Mouse (Mus musculus) limb, embryonic 15.5 days (tissue): Measurements from ENCODE around the gene Dnajb7. TPM values are rescaled to one million over a fixed set of nuclear protein-coding genes. Genes with fewer than 3 reads are reported as not detected.

Source experiments
- ATAC-seq: fragments of 200-750 bp; cut with Nextera tagmentation; 2 replicates; pipeline ENCODE4 v1.8.0; 2017; ENCODE audit warnings: low read depth, moderate TSS enrichment; ENCODE audit not compliant: insufficient number of reproducible peaks, low FRiP score, low TSS enrichment
- H3K27ac ChIP-seq: fragments of 300-500 bp; sonication (generic); 2 replicates; pipeline ENCODE4 v1.5.1; 2015; ENCODE audit warnings: moderate library complexity, mild to moderate bottlenecking, inconsistent platforms
- H3K27me3 ChIP-seq: fragments of 300-500 bp; sonication (generic); 2 replicates; pipeline ENCODE4 v1.6.1; 2015; ENCODE audit warnings: inconsistent platforms
- H3K36me3 ChIP-seq: fragments of 300-500 bp; sonication (generic); 2 replicates; pipeline ENCODE4 v1.6.1; 2015; ENCODE audit warnings: inconsistent platforms
- H3K4me1 ChIP-seq: fragments of 300-500 bp; sonication (generic); 2 replicates; pipeline ENCODE4 v1.6.1; 2015; ENCODE audit warnings: inconsistent platforms
- H3K4me2 ChIP-seq: fragments of 300-500 bp; sonication (generic); 2 replicates; pipeline ENCODE4 v1.6.1; 2015; ENCODE audit warnings: mild to moderate bottlenecking, inconsistent platforms
- H3K4me3 ChIP-seq: fragments of 300-500 bp; sonication (generic); 2 replicates; pipeline ENCODE4 v1.5.1; 2015; ENCODE audit warnings: mild to moderate bottlenecking, inconsistent platforms
- H3K9ac ChIP-seq: fragments of 300-500 bp; sonication (generic); 2 replicates; pipeline ENCODE4 v1.6.1; 2015; ENCODE audit warnings: inconsistent platforms
- H3K9me3 ChIP-seq: fragments of 300-500 bp; sonication (generic); 2 replicates; pipeline ENCODE4 v1.6.1; 2016; ENCODE audit warnings: inconsistent platforms
- WGBS: fragments of 180-500 bp; shearing (Covaris S2); methylation state at CpG from one replicate; pipeline ENCODE4 v1.1.7; 2015; 5-methylcytosine and 5-hydroxymethylcytosine counted together
- polyA plus RNA-seq: library from polyadenylated mRNA; unstranded; fragments of >200 nt; fragmentation: Nextera tagmentation; extraction: Ambion mirVana; gene quantifications from 2 replicates; pipeline ENCODE4 v1.2.1, GENCODE M21; 2015

Dnajb7 gene
- polyA plus RNA-seq, 1 experiment from 2014 or later, result 1.7 TPM

DNA sequence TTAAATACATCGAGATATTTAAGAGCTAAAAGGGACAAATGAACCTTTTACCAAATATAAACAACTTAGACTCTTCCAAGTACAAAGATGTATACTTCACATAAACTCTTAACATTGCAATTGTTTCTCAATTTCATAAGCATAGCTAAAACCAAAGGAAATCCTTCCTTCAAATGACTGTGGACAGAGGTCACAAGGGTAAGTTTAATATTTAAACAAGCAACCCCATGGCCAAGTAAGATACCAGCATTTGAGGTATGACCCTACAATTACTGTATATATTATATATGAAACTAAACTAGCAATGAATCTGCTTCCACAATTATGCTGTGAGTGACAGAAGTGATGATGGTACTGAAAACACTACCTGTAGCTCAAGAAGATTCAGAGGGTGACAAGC lies 43.8 kb downstream of the Dnajb7 start:
- H3K36me3 ChIP-seq, result peaks cover 54% of the 10 kb centered on the region
- H3K4me1 ChIP-seq, result peaks cover 18% of the 10 kb centered on the region
- ATAC-seq, result no peak
- WGBS, result 85% methylated on average over 1 of the region's 1 CpGs
- H3K9ac ChIP-seq, result no peak overlapping the region
- H3K4me2 ChIP-seq, result no peak overlapping the region
- H3K27ac ChIP-seq, result no peak overlapping the region
- no peak overlapping the region for H3K4me3 ChIP-seq
- H3K27me3 ChIP-seq, result no peaks in the 10 kb centered on the region
- no peaks in the 10 kb centered on the region for H3K9me3 ChIP-seq

DNA sequence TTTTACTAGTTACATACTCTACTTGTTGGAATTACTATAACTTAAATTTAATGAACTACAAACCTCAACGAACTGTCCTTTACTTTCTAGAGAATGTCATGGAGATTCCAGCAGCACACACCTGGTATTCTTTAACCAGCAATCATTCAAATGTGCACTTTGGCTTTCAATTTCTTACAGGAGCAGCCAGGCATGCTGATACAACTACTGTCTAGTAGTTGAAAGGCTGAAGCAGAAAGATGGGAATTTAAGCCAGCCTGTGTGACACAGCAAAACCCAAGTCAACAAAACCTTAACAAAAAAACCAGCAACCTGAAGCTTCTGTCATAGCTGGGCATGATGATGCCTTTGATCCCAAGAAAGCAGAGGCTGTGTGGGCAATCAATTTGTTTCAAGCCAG lies 45.6 kb downstream of the Dnajb7 start:
- Histone ChIP-seq H3K9ac (no peak overlapping the region), H3K4me2 (no peak overlapping the region), H3K27me3 (no peaks in the 10 kb centered on the region), H3K4me3 (no peak overlapping the region), H3K9me3 (no peaks in the 10 kb centered on the region), H3K4me1 (peaks cover 22% of the 10 kb centered on the region), H3K27ac (no peak overlapping the region), H3K36me3 (peaks cover 40% of the 10 kb centered on the region)
- no peak for ATAC-seq
- 43% methylated on average over 1 of the region's 1 CpGs for WGBS

DNA sequence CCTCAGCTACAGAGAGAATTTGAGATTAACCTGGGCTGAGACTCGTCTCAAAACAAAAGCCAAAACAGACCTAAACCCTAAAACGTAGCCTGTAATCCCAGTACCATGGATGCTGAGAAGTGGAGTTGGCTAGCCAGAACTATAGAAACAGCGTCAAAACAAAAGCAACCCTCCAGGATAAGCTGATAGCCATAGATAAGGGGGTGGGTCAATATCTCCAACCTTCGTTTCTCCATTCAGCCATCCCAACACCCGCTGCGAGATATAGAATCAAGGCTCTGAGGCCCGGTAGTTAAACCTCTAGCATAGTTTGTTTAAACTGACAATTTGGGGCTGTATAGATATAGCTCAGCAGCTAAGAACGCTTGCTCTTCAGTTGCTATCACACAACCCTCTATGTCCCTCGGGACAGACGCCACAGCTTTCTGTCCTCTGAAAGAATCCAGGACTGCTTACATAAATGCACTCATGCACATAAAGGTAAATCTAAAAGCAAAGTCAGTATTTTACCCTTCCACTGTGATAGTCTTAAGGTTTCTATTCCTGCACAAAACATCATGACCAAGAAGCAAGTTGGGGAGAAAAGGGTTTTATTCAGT lies 46.6 kb downstream of the Dnajb7 start:
- H3K4me2 ChIP-seq, result peak overlapping the region; percentile 70
- 37% methylated on average over 10 of the region's 10 CpGs for WGBS
- peaks cover 30% of the 10 kb centered on the region for H3K36me3 ChIP-seq
- H3K27me3 ChIP-seq, result no peaks in the 10 kb centered on the region
- peaks cover 22% of the 10 kb centered on the region for H3K4me1 ChIP-seq
- H3K9me3 ChIP-seq, result no peaks in the 10 kb centered on the region
- ATAC-seq, result no peak
- H3K27ac ChIP-seq, result peak overlapping the region; percentile 88
- H3K9ac ChIP-seq, result no peak overlapping the region
- H3K4me3 ChIP-seq, result peak overlapping the region; percentile 70; the same call in 1 of the 2 replicates

DNA sequence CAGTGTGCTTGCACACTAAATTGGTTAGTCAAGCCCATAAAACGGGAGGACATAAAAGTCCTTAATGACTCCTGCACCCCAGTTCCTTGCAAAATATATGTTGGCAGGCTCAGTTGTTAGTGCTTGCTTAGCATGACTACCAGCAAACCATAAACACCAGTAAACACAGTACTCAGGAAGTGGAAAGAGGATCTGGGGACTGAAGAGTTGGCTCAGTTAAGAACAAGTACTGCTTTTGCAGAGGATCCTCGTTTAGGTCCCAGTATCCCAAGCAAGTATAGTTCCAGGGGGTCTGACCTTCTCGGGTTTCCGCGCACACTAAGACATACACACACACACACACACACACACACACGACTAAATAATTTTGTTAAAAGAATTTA lies 47.1 kb downstream of the Dnajb7 start:
- peaks cover 25% of the 10 kb centered on the region for H3K36me3 ChIP-seq
- H3K4me2 ChIP-seq, result peak overlapping the region; percentile 70
- no peak overlapping the region for H3K9ac ChIP-seq
- H3K4me1 ChIP-seq, result peaks cover 22% of the 10 kb centered on the region
- ATAC-seq, result peak; percentile 56; the same call in 1 of the 2 replicates
- H3K4me3 ChIP-seq, result peak overlapping the region; percentile 70
- 25% methylated on average over 6 of the region's 6 CpGs for WGBS
- no peaks in the 10 kb centered on the region for H3K27me3 ChIP-seq
- H3K27ac ChIP-seq, result peak overlapping the region; percentile 88
- no peaks in the 10 kb centered on the region for H3K9me3 ChIP-seq

DNA sequence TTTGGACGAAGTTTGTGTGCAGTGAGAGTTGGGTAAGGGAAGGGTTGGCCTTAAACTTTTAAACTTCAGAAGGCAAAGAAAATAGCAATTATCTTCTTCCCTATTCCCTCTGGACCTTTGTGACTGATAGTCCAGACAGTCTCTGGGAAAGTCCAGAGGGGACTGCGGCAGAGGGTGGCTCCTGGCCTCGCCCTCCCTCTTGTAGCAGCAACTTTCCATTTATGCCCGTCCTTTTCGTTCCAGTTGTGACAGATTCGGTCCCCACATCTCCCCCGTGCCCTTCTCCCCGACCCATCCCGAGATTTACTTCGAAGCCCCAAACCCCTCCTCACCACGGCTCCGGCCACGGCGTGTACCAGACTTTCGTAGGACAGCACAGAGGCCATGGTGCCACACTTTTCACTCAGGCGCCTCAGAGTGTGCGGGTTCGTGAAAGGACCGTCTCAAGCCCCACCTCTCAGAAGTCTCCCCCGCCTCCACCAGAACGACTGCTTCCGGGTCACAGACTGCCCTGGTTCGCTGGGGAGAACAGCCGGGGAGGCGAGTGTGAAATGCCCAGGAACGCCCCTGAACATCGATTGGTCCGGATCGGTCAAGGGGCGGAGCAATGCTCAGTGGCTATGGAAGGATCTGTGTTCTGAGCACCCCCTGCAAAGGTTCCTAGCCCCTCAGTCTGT lies 47.6 kb downstream of the Dnajb7 start, which contains the start of gene Slc25a17:
Gene Slc25a17, minus strand, starts transcription at position 468 of the 677 bp plus-strand sequence.
- Histone ChIP-seq H3K27me3 (no peaks in the 10 kb centered on the region), H3K4me2 (peak within 1 kb of the TSS; percentile 70), H3K36me3 (peaks cover 19% of the 10 kb centered on the region), H3K9ac (peak within 1 kb of the TSS; percentile 75), H3K4me1 (peaks cover 22% of the 10 kb centered on the region), H3K27ac (peak within 1 kb of the TSS; percentile 88), H3K9me3 (no peaks in the 10 kb centered on the region), H3K4me3 (peak within 1 kb of the TSS; percentile 70)
- peak; percentile 99 for ATAC-seq
- WGBS, result under 1% methylated on average over 30 of the region's 30 CpGs

DNA sequence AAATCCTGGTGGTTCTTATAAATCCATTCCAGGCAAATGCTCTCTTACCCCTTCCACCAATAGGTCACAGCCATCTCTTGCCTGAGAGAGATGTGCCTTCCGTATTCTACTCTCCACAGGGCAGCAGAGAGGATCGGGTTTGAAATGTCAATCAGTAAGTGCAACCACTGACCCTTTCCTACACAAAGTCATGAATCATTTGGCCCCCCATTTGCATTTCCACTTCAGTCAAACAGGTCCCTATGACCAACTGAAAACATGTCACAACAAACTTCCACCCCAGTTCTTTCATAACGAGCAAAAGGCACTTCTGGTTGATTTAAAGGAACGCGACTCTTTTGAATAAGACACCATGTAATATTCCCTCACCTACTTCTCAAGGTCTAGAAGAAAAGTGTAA lies 48.7 kb downstream of the Dnajb7 start:
- Histone ChIP-seq H3K9me3 (no peaks in the 10 kb centered on the region), H3K27ac (no peak overlapping the region), H3K36me3 (peaks cover 11% of the 10 kb centered on the region; the same call in 1 of the 2 replicates), H3K9ac (no peak overlapping the region), H3K27me3 (no peaks in the 10 kb centered on the region), H3K4me2 (peak overlapping the region; percentile 70; the same call in 1 of the 2 replicates), H3K4me3 (peak overlapping the region; percentile 70; the same call in 1 of the 2 replicates), H3K4me1 (peaks cover 22% of the 10 kb centered on the region)
- ATAC-seq, result no peak
- WGBS, result 77% methylated on average over 5 of the region's 5 CpGs

DNA sequence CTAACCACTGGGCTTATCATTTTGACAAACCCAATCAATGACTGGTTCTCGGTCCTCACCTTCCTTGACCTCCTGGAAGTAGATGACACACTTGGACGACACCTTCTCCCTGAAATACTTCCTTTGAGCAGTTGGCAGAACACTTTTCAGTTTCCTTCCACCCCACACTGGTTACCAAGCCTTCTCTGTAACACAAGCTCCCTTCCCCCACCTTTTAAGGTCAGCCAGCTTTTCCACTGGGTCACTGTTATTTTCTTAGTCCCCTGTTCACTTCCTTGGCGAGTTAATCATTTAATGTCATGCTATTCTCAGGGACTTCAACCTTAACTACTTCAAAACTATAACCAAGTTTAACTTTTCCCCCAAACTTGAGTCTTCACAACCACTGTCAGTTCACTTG lies 49.2 kb downstream of the Dnajb7 start:
- 82% methylated on average over 3 of the region's 3 CpGs for WGBS
- Histone ChIP-seq H3K4me1 (peaks cover 22% of the 10 kb centered on the region), H3K27ac (no peak overlapping the region), H3K36me3 (peaks cover 9% of the 10 kb centered on the region; the same call in 1 of the 2 replicates), H3K4me3 (no peak overlapping the region), H3K9me3 (no peaks in the 10 kb centered on the region), H3K4me2 (no peak overlapping the region), H3K9ac (no peak overlapping the region), H3K27me3 (no peaks in the 10 kb centered on the region)
- no peak for ATAC-seq

DNA sequence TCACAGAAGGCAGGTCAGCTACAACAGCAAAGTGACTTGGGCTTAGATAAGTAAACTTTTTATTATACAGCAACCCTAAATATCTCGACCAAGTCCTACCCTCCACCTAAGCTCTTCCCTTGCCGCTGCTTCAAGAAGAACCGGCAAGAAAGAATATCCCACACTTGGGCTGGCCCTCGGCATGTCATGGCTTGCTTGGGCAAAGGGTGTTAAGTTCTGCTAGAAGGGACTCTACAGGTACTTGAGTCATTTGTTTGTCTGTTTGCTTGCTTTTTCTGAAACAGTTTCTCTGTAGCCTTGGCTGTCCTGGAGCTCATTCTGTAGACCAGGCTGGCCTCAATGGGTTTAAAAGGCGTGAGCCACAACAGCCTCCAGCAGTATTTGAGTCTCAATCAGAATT lies 51.2 kb downstream of the Dnajb7 start:
- Histone ChIP-seq H3K4me1 (peaks cover 22% of the 10 kb centered on the region), H3K27ac (no peak overlapping the region; the same call in 1 of the 2 replicates), H3K4me2 (no peak overlapping the region), H3K27me3 (no peaks in the 10 kb centered on the region), H3K36me3 (no peaks in the 10 kb centered on the region), H3K9me3 (no peaks in the 10 kb centered on the region), H3K9ac (no peak overlapping the region), H3K4me3 (no peak overlapping the region)
- no peak for ATAC-seq
- WGBS, result 23% methylated on average over 5 of the region's 5 CpGs

Other genes with a start within 250 kb of the Dnajb7 start
- 29.4 TPM in 2 replicates for gene Mrtfa, start 217.5 kb downstream of the Dnajb7 start, polyA plus RNA-seq
- 1.0 and 1.9 TPM in 2 replicates for gene Mchr1, start 172.8 kb downstream of the Dnajb7 start, polyA plus RNA-seq
- 119 and 124 TPM in 2 replicates for gene Slc25a17, start 47.5 kb downstream of the Dnajb7 start, polyA plus RNA-seq
- gene St13, start 8.2 kb downstream of the Dnajb7 start, polyA plus RNA-seq, result 148 and 151 TPM in 2 replicates
- gene Xpnpep3, start 8.2 kb downstream of the Dnajb7 start, polyA plus RNA-seq, result 11.0 and 12.0 TPM in 2 replicates
- gene Rbx1, start 58.0 kb upstream of the Dnajb7 start, polyA plus RNA-seq, result 407 and 454 TPM in 2 replicates
- gene Ep300, start 177.1 kb upstream of the Dnajb7 start, polyA plus RNA-seq, result 16.3 and 18.6 TPM in 2 replicates